Mouse (Mus musculus) liver (tissue): ENCODE data around the gene Asb8.

ENCODE experiments used
- DNase-seq: peaks from one replicate; pipeline ENCODE4 v3.0.0-alpha.2; 2020; ENCODE audit warnings: mixed read lengths

The Asb8 gene

DNA sequence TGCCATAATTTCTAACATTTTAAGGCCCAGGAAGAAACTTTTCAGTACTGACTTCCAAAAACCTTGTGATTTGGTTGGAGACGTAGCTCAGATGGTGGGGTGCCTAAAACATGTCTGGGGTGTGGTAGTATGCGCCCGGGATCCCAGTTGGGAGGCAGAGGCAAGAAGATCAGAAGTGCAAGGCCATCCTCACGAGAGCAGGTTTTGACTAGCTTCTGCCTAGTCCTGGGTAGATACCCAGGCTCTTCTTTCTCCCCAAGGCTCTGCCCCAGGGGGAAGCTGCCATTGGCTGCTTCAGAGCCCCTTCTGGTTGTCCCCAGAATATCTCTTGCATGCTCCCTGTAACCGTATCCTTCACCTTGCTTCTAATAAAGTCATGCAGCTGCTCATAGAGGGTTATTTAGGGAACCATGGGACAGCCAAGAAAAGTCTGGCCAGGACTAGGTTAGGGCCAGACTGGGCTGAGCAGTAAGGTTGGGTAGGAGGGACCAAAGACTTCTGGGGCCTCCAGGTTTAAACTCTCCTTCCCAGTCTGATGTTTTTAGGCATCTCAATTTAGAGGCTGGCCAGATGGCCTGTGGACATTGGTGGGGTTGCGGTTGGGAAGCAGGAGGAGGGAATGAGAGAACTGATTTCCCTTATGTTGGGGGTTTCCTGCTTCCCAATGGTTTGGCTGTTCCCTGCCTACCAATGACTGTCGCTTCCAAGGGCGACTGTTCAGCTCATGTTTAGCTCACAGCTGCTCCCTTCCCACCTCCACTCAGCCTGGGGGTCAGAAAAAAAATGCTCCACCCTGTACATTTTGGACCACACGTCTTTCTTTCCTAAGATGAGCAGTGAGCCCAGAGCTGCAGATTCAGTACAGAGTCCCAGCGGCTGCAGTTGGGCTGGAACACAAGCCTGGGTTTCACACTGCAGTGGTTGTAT is 50.3 kb downstream of the Asb8 start:
- DNase-seq = no peak

DNA sequence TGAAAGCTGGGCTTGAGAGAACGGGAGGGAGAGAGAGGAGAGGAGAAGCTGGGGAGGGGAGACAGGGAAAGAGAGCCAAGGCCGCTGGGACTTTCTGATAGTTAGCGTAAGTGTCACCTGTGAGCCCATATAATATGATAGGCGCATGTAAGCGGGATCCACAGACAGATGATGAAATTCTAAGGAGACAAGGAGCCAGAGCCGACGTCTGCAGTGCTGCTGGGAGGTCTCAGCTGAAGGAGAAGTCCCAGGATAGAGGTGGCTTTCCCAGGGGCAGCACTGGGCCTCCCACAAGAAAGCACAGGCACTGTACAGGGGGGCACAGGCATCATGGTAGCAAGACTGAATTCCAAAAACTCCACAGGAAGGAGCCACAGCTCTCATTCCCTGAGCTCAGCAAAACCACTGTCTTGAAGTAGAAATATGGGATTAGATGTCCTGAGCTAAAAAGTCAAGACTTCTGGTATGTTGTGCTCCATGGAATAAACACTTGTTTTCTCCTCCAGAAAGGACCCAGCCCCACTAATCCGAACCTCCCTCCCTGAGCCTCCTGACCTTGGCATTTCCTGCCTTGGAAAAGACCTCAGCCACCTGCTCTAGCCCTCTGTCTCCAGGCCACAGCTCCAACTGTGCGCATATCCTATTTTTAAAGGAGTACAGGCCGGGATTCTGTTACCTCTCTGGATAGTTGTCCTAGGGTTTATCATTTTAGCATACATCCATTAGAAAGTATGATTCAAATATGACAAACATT is 51.1 kb downstream of the Asb8 start:
- DNase-seq = no peak

DNA sequence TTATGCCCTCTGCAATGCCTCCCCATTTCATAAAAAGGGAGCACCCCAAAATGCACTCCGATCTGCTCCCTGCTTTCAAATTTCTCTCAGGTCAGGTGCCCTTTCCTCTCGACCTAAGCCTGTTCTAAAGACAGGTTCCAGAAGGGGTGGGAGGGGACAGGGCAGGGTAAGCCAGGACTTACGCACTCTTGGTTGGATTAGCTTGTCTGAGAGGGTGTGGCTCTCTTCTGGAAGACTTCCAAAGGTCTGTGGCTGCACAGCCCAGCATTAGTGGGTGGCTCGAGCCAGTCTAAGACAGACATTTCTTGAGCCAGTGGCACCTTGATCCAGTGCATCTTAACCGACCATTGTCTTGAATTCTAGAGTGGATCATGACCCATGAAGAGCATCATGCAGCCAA is 53.6 kb downstream of the Asb8 start:
- DNase-seq = peak; percentile 20

DNA sequence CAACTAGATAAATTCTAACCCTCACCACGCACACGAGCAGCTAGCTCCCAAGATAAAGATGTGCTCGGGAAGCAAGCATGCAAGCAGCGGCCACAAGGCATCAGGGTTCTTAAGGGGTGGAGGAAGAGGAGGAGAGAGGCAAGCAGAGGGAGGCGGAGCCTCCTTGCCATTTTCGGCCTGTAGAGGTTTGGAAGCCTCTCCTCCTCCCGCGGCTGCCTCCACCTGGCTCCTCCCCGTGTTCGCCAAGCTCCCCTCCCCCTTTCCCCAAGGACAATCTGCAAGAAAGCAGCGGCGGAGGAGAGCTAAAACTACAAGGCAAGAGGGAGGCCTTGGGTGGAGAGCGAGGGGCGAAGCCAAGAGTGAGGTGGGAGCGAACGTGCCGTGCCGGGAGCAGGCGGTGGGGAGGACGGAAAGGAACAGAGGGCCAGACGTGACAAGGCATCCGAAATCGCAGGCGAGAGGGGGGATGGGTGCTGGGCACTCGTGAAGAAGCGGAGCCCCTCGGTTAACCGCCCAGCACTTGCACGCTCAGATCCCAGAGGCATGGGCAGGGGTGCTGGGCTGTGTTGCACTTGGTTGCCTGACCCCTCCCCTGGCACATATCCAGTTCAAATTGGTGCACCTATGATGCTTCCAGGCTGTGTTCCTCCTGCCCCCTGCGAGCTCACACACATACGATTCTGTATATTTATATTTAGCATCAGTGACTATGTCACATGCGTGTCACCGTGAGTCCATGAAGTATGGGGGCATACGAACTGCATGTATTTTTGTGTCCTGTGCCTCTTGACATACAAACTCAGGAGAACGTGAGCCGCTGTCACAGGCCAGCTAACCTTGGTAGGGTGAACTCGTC is 56.9 kb downstream of the Asb8 start:
- DNase-seq = peak; percentile 91

DNA sequence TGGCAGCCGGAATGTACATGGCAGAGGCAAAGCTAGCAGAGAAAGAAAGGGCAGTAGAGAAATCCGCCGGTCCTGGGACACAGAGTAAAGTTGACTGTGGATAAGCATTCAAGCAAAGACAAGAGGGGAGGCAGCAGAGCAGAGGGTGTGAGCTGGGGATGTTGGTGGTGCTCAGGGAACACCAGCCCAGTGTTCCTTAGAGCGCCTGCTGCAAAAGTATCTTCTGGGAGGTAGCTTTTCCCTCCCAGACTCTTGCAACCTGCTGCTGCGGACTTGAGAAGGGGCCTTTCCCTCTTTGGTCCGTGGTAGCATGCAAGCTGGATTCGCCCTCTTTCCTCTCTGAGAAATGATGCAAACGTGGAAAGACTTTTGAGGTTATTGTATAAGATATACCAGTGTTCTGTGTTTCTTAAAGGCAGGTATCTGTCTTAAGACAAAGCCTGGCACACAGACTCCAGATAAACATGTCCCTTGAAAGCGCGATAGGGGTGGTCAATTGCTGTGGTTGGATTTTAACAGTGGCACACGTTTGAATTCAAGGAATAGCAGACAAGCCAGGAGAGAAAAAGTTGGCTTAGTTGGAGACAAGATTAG is 57.6 kb downstream of the Asb8 start:
- DNase-seq = no peak

DNA sequence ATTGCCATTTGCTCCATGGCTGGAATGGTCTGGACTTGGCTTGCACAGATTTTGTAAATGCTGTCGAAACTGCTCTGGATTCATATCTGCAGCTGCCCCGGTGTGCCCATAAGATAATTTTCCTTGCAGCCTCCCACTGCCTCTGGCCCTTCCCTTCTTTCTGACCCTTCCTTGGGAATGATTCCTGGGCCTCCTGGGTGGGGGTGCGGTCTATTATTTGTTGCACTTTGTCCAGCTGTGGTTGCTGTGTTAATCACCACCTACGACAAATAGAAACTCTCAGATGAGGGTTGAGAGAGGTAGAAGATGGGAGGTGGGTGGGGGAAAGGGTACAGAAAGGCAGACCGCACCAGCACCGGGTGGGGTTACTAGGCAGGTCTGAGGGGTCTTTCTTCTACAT is 58.2 kb downstream of the Asb8 start:
- no peak for DNase-seq

DNA sequence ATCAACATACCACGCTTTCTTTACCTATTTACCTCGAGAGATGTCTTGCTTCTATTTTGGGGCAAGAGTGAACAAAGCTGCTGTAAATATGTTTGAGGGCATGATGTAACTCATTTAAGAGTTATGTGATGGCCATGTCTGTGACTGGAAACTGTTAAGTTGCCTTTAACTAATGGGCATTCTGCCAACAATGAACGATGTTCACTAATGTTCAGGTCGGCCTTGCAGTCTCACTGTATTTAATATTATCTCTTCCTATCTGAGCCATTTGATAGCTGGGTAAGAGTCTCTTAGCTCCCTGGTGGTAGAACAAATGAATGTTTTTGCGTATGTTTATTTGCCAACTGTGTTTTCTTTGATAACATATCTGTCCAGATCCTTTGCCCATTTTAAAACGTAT is 58.9 kb downstream of the Asb8 start:
- no peak for DNase-seq

DNA sequence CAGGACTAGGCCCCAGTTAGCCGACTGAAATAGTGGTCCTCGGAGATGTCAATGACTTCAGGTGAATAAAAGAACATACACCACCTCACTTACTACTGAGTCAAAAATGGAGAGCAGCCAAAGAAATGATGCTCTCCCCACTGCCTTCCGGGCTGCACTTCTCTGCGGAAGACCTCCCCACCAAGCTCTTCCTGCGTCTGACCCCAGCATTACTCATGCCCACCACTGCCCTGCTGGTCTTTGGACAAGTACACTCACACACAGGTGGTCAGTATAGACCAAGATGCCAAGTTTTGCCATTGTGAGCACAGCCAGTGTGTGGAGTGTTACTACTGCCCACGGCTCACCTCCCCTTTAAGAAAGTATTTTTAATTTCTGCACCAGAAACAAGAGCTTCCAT is 63.0 kb downstream of the Asb8 start:
- DNase-seq = no peak

DNA sequence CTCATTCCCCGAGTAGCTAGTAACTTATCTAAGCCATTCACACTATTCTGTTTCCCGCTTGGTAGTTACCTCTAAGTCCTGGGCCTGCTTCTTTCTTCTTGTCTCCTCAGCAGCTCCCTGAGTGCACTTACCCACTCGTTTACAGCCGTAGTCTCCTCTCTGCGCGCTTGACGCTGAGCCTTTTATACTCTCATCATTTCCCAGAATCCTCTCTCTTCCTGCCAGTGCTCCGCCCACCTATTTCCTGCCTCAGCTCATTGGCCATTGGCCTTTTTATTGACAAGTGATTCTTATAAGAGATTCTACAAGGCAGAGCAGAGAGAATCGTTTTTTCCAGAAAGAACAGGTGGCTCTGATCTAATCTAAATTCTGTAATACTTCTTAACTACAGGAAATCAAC is 66.9 kb downstream of the Asb8 start:
- DNase-seq = no peak

DNA sequence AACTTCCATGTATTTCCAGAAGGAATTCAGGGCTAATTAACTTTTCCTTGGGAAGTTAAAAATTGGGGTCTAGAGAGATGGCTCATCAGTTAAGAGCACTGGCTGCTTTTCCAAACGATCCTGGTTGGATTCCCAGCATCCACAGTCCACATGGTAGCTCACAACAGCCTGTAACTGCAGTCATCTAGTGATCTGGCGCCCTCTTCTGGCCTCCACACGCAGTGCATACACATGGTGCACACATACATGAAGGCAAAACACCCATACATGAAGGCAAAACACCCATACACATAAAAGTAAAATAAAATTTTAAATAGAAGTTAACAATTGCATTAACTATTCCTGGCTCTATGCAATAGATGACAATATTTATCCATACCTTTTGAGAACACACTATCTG is 68.5 kb downstream of the Asb8 start:
- DNase-seq = peak; percentile 42

DNA sequence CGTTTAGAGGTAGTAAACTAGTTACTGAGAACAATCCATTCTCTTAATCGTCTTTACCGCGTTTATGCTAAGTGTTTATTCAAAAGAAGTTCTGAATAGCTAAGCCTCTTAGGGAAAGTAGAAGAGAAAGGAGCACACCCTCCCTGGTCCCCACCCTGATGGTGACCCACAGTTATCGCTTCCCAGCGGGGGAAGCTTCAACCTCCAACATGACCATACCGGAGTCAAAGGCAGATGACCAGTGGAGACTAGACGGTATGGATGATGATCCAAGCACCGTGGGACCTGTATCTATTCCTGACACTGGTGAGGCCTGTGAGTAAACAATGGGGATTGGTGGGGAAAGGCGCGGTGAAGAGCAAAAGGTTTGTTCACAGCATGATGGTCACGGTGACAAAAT is 70.5 kb downstream of the Asb8 start:
- DNase-seq = no peak

DNA sequence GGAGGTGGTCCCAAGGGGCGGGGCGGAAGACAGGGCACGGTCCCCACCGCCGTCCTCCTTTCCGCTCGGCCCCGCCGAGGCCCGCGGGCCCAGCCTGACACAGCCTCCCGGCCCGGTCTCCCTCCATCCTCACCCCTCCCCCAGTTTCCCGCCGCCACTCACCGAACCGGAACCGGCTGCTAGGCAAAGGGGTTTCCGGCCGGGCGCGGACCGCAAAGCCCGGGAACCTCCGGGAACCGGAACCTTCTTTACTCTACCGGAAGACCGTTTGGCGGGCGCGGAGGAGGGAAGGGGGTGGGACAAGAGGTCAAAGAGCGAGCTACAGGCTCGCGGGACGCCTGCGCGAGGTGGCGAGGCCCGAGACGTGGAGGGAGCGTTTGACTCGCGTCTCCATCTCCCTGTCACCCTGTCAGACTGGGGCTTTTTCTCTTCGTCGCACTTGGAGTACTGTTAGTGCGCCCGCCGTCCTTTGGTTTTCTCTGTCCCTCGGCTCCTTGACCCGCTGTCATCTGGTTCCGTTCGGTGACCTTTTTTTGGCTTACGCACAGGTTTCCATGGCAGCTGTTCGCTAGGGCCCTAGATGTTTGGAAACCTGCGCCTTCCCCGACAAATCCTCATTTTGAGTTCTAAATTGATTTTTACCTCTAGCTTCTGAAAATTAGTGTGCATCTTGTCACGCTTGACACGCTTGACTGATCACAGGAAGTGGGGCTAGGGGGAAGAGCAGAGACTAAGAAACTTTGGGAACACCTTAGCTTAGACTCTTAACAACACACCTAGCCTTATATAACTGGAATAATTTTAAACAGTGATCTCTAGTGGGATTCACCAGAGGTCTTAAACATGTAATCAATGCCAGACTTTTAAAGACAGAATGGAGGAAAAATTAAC is 72.1 kb downstream of the Asb8 start, which contains the start of gene Senp1:
Gene Senp1 (minus strand): TSS at position 624 of the 891 bp plus-strand sequence.
- DNase-seq = peak; percentile 91

DNA sequence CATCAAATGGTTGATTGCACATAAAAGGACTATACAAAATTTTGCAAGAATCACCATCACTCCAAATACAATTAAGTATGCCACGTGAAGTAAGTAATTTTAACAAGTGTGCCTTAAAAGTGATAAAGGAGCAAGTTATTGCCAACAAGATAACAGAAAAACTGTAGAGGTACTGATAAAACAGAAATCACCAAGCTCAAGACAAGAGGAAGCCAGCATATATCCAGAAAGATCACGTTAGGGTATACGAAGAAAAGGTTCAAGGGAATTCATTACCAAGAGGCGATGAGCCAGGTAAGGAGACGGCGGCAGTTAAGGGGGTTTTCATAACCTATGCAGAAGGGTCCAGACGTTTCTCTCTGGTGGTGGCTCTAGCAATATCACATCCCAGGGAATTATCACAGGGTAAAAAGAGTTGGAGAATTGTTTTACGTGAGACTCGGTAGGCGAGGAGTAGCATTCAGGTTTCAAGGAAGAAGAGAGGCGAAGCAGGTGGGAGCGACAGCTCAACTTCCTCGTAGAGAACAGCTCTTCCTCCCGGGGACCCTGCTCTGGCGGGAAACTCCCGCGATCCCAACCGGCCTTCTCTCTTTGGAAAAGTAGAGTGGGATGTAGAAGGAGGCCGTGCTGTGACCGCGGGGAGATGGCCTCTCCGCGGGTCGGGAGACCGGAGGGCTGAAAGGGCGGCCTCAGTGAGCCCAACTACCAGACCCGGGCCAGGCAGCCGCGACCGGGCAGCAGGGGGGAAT is 72.9 kb downstream of the Asb8 start, which contains the start of gene Pfkm:
Gene Pfkm (plus strand): TSS at position 218 of the 749 bp plus-strand sequence.
- DNase-seq = no peak

DNA sequence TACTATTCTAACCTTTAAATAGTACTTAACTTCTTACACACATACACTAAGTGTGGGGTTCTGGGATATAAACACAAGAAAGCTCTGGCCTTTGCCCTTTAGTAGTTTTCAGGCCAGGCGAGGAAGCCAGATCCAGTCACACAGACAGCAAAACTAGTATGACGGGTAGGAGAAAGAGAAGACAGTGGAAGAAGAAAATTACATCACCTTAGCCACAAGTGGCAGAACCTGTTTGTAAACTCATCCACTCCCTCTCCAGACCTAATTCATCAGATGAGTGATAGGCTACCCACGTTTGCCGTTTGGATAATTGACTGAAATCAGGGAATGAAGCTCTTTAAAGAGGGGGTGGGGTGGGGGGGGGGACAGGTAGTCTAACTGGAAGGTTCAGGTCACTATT is 73.6 kb downstream of the Asb8 start:
- no peak for DNase-seq

DNA sequence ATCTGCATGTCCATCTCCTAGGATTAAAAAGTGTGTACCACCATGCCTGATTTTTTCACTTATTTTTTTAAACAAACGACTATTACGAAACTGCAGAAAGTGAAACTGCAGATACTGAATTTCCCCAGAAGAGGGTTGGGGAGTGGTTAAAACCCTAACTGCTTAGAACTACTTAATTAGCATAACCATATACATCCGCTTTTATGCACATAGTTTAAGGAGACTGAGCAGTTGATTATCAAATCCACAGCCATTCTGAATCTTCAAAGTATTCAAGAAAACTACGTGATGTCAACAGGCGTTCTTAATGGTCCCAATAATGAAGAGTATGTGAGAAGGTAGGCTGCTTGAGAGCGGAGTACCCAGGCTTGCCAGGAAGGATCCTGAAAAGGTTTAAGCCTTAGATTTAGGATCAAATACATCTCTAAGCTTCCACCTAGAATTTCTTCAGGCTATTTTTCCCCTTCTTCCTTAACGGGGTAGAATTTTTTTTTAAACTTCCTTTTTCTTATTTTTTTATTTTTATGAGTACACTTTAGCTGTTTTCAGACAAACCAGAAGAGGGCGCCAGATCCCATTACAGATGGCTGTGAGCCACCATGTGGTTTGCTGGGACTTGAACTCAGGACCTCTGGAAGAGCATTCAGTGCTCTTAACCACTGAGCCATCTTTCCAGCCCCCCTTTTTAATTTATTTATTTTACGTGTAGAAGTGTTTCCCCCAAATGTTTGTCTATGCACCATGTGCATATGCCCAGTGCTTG is 75.8 kb downstream of the Asb8 start:
- DNase-seq = peak; percentile 53

DNA sequence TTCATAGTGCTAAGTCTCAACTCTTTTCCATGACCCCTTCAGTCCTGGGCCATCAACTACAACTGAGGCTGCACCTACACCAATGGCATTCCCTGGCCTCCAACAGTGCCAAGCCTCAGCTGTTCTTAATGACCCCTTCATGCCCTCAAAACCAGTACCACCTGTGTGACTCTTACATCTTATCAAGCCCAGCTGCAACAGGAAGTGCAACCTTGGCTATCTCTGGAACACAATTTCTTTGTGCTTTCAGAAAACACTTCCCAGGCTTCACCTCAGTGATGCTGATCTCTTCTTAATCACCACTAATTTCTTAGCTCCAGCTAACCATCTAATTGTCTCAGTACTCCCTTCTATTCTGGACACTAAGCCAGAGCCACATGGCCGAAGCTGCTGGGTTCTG is 76.5 kb downstream of the Asb8 start:
- no peak for DNase-seq
